Mouse (Mus musculus): ENCODE measurements around the gene Pde7b. TPM values are rescaled to one million over a fixed set of nuclear protein-coding genes. Genes with fewer than 3 reads are reported as not detected.

Pde7b gene
- total RNA-seq, 1 experiment from 2014 or later, result 11.0 TPM

GRCm38 (mm10) chr10:20361542-20362449 is 363.1 kb downstream of the Pde7b start:
- no peak for DNase-seq

DNA sequence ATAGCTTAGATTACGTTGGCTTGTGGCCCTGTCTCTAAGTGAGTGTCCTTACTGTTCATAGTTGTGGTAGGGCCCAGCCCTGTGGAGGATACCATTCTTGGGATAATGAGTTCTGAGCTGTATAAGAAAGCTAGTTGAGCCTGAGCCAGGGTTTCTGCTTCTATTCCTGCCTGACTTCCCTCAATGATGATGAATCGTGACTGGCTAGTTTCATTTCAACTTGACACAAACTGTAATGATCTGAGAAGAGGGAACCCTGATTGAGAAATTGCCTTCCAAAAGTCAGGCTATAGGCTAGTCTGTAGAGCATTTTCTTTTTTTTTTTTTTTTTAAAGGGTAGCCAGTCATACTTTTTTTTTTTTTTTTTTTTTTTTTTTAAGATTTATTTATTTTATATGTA is 376.0 kb downstream of the Pde7b start:
- DNase-seq, result no peak

Other genes starting within 250 kb of the Pde7b start
- gene Ahi1, start 227.5 kb upstream of the Pde7b start, total RNA-seq (2021), result 31.9 and 33.1 TPM in 2 replicates

All from adrenal gland, postnatal 25 days (tissue).